Mouse (Mus musculus): Measurements from ENCODE around the gene Ttc39b.
"Not testable (repeated sequence)": the region's sequence is repeated elsewhere in the genome, so short reads cannot be mapped to it uniquely, and the experiment has no call there.

The Ttc39b gene

DNA sequence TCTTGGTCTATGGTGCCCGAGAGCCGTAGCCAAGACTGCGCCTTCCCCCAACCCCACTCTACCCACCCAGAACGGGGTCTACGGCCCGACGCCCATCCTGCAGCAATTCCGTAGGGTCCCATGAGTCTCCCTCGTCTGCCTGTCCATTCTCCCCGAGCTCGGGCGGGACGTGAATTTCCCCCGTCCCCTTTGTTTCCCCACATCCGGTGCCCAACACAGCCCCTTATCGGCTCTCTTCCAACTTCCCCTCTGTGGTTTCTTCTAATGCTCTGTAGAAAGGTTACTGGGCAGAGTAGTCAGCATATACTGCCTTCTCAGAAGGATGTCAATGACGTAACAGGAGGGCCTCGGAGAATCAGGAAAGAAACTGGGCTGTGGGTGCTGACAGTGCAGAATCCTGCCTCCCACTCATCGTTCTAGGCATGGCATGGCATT is 50.4 kb downstream of the Ttc39b start:
- peak; percentile 51 to 61 for DNase-seq (ENCODE audit: low spot score in 2 of 2)

- no peak for DNase-seq (ENCODE audit: low spot score in 2 of 2)
These were observed 51.0 kb downstream of the Ttc39b start for GRCm38 (mm10) chr4:83272917-83273615.

- DNase-seq (ENCODE audit: low spot score in 2 of 2) = no peak
These were observed 53.6 kb downstream of the Ttc39b start for GRCm38 (mm10) chr4:83270481-83270880.

DNA sequence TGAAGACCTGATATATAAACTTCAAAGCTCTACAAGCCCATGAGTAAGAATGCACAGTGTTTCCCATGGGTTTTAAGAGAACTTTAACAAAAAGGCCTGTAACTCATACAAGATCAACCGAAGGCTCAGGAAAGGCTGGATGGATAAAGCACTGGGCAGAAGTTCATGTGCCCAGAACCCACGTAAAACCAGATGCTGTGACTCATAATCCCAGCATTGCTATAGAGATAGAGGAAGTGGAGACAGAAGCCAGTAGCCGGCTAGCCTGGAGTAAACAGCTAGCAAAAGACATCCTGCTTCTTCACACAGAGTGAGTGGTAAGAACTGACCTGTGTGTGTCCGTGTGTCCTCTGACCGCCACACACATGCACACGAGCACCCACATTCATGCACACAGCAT is 54.4 kb downstream of the Ttc39b start:
- DNase-seq (ENCODE audit: low spot score in 2 of 2) = no peak

- DNase-seq (ENCODE audit: low spot score in 2 of 2) = no peak
These were observed 57.9 kb downstream of the Ttc39b start for GRCm38 (mm10) chr4:83265926-83266692.

- no peak for DNase-seq (ENCODE audit: low spot score in 2 of 2)
These were observed 59.2 kb downstream of the Ttc39b start for GRCm38 (mm10) chr4:83264832-83265231.

- peak in 1 of 2 experiments; percentile 25 for DNase-seq (ENCODE audit: low spot score in 2 of 2)
These were observed 62.1 kb downstream of the Ttc39b start for GRCm38 (mm10) chr4:83261998-83262397.

GRCm38 (mm10) chr4:83259690-83260089 is 64.4 kb downstream of the Ttc39b start:
- DNase-seq (ENCODE audit: low spot score in 2 of 2) = no peak

GRCm38 (mm10) chr4:83258273-83258672 is 65.8 kb downstream of the Ttc39b start:
- DNase-seq (ENCODE audit: low spot score in 2 of 2) = no peak

DNA sequence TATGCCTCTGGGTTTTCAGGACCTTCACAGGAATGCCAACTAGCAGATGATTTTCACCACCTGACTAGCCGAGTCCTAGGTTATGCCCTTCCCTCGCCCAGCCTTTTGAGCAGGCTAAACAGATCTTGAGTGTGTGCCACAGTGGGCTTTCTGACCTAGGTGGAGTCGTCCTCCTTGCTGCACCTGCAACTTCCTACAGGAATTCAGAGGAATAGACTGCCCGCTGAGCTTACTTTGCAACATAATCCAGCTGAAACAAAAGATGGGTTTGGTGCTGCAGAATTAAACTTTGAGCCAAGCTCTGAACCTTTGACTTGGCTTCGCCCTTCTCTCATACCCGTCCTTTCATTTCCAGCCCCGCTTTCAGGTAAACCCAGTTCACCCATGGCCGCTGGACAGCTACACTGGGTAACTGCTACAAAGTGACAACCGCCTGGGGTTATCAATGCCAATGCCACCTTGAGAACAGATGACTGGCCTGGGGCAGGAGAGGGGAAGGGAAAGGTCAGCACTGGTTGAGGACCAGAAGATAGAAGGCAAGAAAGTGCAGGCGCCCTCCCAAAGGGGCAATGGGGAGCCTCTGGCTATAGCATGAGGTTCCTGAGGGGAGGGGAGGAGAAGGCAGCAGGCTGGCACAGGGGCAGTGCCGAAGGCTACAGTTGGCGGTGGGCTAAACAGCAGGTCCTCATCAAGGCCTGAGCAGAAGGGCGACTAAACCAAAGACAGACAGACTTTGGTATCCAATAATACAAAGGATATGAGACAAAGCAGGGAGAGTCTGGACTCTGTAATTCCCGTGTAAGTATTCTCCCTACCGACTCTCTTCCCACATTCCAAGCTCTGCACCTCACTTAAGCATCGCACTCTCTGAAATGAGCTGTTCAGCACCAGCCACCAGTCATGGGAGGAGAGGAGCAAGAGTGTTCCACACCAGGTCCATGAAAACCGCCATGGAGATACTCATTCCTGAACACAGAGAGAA is 66.5 kb downstream of the Ttc39b start:
- no peak for DNase-seq (ENCODE audit: low spot score in 2 of 2)

- no peak for DNase-seq (ENCODE audit: low spot score in 2 of 2)
These were observed 67.3 kb downstream of the Ttc39b start for GRCm38 (mm10) chr4:83256779-83257178.

DNA sequence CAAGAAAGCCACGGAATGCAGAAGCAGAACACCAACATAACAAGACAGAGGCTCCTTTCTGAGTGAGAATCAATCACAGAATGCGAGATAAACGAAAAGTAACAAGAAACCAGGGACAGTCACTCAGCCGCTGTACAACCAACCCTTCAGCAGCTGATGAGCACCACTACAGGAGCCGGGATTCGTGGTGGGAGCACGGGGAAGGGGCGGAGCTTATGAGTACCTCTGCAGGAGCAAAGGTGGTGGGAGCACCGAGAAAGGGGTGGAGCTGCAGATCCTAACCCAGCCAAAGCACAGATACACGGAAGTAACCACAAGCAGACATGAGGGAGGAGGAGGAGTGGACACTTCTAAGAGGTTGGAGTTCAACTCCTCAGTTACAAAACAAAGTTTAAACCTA is 69.1 kb downstream of the Ttc39b start:
- DNase-seq (ENCODE audit: low spot score in 2 of 2) = no peak

- no peak for DNase-seq (ENCODE audit: low spot score in 2 of 2)
These were observed 70.4 kb downstream of the Ttc39b start for GRCm38 (mm10) chr4:83253679-83254078.

- DNase-seq (ENCODE audit: low spot score in 2 of 2) = no peak
These were observed 80.3 kb downstream of the Ttc39b start for GRCm38 (mm10) chr4:83243706-83244105.

- no peak for DNase-seq (ENCODE audit: low spot score in 2 of 2)
These were observed 82.4 kb downstream of the Ttc39b start for GRCm38 (mm10) chr4:83241630-83242029.

- no peak for DNase-seq (ENCODE audit: low spot score in 2 of 2)
These were observed 86.4 kb downstream of the Ttc39b start for GRCm38 (mm10) chr4:83237656-83238055.

DNA sequence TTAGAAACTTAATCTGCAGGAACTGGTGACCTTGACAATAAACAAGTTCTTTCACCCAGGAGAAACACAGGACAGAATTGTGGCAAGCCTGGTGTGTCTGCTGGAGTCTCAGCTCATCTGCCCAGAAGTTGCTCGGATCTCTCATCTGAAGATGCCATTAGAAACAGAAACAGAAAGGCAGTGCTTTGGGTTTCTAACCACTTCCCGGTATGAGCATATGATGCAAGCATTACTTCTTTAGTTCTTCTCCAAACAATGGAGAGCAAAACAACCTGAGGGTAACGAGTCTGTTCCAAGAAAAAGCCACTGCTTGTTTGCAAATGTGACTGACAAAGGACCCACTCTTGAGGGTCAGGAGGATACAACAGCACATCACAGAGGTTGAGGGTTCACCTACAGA is 88.8 kb downstream of the Ttc39b start:
- not testable (repeated sequence) for DNase-seq (ENCODE audit: low spot score in 2 of 2)

DNA sequence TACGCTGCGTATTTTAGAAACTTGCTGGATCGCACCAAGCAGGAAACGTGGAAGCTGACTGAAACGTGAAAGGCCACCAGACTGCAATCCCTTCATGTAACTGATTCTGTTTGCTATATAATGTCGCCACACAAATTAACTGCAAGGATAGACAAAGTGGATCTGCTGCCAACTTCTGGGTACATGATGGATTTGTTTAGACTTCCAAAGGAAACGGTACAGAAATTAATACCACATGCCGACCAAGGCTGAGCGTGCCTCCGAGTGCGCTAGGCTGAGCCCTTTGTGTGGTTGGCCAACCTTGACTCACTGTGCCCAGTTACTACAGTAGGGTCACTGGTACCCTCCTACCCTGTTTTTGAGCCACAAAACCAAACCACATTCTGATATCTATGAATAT is 89.3 kb downstream of the Ttc39b start:
- no peak for DNase-seq (ENCODE audit: low spot score in 2 of 2)

GRCm38 (mm10) chr4:83234132-83234531 is 89.9 kb downstream of the Ttc39b start:
- peak; percentile 10 to 50 for DNase-seq (ENCODE audit: low spot score in 2 of 2)

DNA sequence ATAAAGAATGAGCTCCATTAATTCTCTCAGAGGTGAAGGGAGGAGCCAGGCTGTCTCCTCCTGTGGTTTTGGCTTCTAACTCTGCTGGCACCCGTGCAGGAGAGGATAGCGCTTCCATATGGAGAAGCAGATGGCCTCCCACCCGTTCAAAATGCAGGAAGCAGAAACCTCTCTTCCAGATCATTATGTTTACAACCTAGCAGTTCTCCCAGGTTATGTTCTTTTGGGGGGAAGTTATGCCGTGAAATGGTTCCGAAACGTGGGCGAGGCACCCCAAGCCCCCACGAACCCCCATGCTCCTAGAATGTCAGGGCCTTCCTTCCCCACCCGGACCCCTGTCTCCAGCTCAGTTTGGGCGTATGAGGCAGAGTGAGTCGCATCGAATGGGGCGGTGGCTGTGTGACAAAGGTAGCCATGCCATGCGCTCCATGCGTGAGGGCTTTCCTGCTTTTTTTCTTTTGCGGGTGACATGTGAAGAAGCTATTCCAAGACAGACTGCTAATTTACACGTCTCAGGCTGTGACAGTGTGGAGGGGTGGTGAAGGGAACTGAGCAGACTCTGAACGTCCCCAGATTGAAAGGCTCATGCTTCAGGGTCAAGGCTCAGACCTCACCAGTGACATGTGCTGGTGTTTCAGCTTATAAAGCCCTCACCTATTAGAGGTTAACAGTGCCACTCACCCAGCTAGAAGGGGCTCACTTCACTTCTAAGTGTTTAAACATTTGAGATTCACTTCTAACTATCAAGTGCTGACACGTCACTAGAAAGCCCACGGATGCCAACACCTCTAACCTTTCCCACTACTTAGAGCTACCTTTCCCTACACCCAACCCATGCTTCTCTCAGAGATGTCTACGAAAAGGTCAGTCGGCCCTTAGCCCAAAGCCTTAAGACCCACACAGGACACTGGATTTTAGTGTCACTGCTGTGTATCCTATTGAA is 90.6 kb downstream of the Ttc39b start:
- DNase-seq (ENCODE audit: low spot score in 2 of 2) = no peak
